Mouse (Mus musculus) spleen, adult 12 weeks (tissue): ENCODE measurements around the gene Fryl.

Experiments
- DNase-seq: peaks from one replicate; pipeline ENCODE4 v3.0.0; 2022; ENCODE audit warnings: low spot score

Gene Fryl

DNA sequence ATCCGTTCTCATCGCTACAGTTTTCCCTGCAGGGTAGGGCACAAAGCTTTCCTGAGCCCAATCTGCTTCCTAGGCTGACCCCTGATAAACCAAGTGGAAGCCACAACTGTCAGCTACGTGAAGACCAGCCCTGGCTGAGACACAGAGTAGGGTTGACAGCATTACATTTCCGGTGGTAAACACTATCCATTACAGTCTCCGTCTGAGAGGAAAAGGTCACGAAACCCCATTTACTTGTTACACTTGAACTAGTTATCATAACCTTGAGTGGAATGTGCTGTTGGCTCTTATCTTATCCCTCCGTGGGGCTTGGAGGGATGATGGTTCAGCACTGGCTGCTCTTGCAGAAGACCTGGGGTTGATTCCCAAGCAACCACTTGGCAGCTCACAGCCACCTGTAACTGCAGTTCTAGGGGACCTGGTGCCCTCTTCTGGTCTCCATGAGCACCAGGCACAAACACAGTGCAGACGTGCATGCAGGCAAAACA, 62.3 kb downstream of the Fryl start:
- DNase-seq = no peak

DNA sequence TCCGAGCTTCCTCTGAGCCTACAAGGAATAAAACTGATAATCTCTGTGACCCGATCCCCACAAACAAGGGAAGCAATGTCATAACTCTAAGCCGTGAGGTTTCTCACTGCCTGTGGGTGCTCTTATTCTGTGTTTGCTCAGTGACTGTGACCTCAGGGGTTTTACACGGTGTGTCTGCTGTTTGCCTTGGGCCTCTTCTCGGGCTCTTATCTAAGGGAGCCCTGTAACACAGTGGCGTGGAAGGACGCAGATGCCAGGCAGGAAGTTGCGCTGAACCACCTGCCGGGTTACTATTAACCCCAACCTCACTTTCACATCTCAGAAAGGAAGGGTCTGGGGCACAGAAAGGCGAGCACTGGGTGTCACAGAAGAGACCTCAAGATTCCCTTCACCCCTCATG, 62.8 kb downstream of the Fryl start:
- peak; percentile 40 for DNase-seq

GRCm38 (mm10) chr5:73192870-73193576, 63.4 kb downstream of the Fryl start:
- DNase-seq = no peak

DNA sequence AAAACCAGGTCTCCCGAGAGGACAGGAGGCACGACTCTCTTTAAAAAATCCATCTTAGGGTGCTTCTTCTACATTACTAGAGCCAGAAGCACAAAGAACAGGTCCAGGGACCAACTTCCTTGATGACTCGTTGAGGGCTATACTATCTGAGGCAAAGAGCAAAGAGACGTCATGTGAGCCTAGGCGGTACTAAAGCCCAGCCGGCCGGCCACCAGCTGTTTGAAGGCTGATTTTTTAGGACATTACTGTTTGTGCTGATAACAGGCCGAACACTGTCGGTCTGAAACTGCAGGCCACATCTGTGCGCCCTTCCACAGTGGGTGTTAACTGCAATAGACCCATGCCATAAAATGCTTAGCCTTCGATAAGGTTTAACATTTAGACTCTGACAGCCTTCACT, 64.7 kb downstream of the Fryl start:
- peak; percentile 59 for DNase-seq

DNA sequence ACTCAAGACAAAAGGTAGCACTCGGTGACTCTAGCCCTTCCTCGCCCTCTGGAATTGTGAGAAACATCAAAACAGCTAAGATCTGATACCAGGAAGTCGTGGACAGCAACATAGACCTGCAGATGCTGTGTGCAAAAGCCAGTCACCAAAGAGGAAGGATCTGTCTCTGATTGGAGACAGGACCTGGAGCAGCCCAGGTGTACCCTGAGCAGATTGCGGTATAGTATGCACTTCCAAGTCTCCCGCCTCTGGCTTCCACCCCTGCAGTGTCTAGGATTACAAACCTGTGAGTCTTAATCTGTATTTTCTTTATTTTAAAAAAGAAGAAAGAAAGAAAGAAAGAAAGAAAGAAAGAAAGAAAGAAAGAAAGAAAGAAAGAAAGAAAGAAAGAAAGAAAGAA, 66.3 kb downstream of the Fryl start:
- DNase-seq = no peak

DNA sequence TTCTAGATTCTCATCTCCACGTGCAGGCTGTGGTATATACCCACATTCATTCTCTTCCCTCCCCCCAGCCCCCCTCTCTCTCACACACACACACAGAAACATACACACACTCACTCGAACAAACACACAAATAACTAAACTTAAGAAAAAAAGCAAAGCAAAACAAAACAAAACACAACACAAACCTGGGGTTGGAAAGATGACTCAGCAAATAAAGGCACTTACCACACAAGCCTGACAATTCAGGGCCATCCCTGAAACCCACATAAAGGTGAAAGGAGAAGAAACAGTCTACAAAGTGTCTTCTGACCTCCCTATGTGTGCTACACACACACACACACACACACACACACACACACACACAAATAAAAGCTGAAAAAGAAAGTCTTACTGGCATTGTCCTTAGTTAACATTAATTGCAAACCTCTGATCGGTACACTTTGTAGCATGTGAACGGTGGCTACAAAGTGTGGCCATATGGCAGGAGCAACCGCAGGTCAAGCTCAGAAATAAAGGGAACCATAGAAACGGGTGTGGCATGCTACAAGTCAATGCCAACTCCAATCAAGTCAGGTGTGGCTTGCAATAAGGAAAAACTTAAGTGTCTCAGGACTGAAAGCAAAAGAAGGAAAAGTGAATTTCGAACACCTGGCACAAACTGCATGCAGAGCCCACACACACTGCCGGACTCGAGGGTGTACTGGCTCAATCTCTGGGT, 66.8 kb downstream of the Fryl start:
- DNase-seq = no peak

DNA sequence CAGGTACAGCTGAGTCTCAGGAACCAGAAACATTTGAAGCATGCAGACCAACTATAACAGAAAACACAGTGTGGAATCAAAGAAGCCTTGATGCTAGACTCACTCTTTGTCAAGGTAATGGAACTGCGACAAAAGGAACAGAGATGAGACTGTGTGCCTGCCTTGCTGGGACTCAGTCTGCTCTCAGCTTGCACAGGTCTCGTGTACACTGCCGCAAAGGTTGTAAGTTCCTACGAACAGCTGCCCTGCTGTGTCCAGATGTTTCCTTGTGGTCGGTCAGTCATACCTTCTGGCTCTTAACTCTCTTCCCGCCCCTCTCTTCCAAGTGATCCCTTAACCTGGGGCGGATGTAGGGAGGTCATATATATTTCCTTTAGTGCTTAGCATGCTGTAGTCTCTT, 67.8 kb downstream of the Fryl start:
- no peak for DNase-seq

GRCm38 (mm10) chr5:73188164-73188563, 68.3 kb downstream of the Fryl start:
- DNase-seq = no peak

DNA sequence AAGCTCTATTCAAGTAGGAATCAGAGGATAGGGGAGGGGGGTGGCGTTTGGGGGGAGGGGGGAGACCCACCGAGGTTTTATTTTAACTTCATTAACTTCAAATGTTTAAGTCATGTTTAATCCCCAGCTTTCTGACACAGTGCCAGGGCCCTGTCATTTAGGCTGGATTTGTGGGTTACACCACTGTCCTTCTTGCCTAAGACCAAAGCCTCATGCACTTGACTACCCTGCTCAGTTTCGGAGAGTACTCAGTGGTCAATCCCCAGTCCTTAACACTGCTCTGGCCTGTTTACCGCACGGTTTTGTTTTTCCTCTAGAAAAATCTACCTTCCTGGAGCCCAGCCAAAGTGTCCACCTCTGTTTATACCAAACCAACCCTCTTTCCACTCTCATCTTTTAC, 69.5 kb downstream of the Fryl start:
- no peak for DNase-seq

DNA sequence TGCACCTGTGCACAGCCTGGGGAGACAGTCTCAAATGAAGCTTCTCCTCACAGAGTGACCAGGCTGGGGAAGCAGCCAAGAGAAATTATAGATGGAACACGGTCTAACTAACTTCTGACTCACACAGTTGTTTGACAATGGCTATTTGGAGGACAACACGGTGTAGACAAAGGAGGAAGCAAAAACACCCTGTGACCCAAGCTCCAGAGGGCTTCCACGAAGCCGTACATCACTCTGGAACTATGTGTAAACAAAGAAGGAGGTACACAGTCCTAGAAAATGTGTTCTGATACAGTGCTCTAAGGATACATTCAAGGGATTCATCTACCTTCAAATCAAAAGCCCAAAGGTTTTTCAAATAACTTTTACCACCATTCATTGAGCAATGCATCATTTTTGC, 71.0 kb downstream of the Fryl start:
- DNase-seq = no peak

DNA sequence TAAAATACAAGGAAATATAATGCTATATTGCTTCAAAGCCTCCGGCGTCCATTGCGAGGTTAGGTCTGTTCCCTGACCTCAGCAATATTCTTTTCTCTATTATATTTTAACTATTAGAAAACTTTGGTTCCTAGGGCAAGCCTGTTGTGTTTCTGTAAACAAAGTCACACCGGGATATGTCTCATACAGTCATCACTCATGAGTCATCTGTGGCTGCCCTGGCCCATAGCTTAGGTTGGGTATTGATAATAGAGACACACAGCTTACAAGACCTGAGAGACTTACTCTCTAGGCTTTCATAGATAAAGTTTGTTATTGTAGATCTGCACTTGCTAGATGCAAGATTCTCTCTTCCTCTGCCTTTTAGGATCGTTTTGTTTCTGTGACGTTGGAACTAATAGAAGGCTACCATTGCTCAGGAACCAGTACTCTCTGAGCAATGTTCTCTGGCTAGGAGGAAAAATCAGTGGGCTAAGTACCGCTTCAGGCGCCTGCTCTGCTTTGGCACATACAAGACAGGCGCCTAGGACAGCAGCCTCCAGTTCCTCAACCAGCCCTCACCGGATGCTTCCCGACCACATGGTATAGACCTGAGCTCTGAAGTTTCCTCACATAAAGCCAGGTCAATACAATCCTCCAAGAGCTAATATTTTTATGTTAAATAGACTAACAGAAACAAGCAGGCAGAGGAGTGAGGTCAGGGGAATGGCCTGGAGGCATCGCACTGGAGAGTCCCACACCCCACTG, 73.5 kb downstream of the Fryl start:
- no peak for DNase-seq

GRCm38 (mm10) chr5:73182191-73182590, 74.2 kb downstream of the Fryl start:
- DNase-seq = no peak

- no peak for DNase-seq
Measured at GRCm38 (mm10) chr5:73176294-73176693, 80.1 kb downstream of the Fryl start.

GRCm38 (mm10) chr5:73175377-73176147, 80.9 kb downstream of the Fryl start:
- no peak for DNase-seq

GRCm38 (mm10) chr5:73171876-73172480, 84.4 kb downstream of the Fryl start:
- DNase-seq = no peak

- no peak for DNase-seq
Measured at GRCm38 (mm10) chr5:73171203-73171602, 85.2 kb downstream of the Fryl start.

DNA sequence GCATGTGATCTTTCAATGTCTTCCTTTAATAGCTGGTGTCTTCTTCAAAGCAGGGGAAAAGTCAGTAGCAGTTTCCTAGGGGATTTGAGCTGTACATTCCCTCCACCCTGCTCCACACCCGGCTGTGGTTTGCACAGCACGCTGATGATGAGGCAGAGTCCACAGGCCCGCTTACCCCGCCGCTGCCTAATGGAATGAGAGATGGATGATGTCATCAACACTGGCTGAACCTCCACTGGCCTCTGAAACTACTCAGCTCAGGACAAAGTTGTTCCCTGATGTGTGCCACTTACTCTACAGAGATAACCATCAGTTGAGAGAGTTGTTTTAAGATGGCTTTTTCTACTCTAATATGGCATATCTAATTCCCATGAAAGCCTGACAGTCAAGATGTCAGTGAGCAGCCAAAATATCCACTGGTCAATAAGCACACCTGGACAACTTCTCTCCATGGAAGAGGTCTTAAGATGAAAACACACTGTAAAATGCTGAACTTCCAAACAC, 87.6 kb downstream of the Fryl start:
- no peak for DNase-seq

DNA sequence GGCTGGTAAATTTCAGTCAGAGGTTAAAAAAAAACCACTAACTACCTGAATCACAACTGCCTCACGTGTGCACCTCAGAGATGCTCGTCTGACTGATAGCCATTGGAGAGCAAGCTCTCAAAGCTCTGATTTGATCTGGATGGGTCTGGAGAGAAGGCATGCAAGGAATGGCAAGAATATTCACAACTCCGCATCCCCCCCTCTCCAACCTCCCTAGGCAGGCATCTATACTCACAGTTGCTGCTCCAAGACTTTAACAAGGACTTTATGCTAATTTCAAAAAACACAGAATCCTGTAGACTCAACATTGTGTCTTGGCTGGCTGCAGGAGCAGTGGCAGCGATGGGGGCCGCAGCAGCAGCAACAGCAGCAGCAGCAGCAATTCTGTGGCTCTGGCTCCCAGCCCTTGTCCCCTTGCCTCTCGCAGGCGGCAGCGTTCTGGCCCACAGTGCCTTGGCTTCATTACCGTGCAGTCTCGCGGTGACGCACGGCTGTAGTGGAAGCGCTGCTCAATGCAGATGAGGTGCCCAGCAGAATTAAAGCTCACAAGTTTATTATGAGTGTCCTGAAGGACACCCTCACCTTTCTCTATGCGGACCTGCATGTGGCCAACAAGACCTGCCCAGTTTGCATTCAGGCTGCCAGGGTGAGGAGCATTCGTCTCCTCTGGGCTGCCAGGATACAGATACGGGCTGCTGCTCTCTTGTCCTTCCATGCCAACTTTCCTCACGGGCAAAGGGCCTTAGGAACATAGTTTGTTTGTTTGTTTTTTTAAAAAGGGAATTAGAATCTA, 88.2 kb downstream of the Fryl start:
- DNase-seq = no peak

- DNase-seq = no peak
Measured at GRCm38 (mm10) chr5:73163970-73164369, 92.4 kb downstream of the Fryl start.

DNA sequence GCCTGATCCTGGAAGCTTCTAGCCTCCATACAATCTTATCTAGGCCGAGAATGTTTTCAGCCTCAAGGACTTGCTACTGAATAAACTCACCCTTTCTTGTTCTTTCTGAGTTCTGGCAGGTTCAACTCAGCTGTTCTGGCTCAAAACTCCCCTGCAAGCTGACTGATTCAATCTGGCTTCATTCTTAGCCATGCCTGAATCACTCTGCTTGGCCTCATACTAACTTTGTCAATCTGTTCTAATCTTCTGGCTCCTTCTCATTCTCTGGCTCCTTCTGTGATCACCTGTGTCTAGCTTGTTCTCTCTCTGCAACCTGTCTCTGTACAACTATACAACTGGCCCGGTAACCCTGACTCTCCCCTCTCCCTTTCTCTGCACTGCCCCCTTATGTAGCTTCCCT, 93.9 kb downstream of the Fryl start:
- DNase-seq = no peak

DNA sequence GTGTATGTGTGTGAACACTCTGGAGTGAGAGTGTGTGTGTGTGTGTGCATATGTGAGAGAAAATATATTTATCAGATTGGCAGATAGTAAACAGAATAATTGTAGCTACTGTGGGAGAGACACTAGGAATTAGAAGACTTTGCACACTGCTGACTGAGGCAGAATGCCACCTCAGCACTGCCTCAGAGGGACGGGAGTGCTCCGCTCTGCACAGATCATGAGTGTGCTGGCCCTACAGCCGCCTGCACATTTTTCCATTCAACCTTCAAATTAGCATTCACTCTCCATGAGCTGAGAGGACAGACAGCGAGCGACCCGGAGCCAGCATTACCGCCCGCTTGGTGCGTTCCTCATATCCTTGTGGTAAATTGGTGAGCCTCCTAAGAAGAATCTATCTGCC, 96.0 kb downstream of the Fryl start:
- DNase-seq = no peak
